Comparison of ENCODE assay signal across 8 mouse cellular contexts in genomic region chr5:111420011-111420691, GRCm38 (mm10). TPM values are rescaled to one million over a fixed set of nuclear protein-coding genes. Genes with fewer than 3 reads are reported as not detected.
DNase-seq lines count a peak whose midpoint lies in the region; ATAC-seq and TF ChIP-seq lines count a peak whose summit lies in the region.

No protein-coding gene starts in this region.

- H3K27me3 ChIP-seq in embryonic facial prominence, embryonic 15.5 days, result no peaks in the 10 kb centered on the region
- H3K27me3 ChIP-seq in intestine, embryonic 16.5 days (replicated peaks; ENCODE audit: control insufficient read depth, insufficient read depth, low read length), result peaks cover 27% of the 10 kb centered on the region
- H3K27me3 ChIP-seq in neural tube, embryonic 15.5 days (replicated peaks), result no peaks in the 10 kb centered on the region

- peak overlapping the region; percentile 88 for H3K27ac ChIP-seq in layer of hippocampus, adult 2 months
- H3K27ac ChIP-seq in embryonic facial prominence, embryonic 15.5 days (replicated peaks), result peak overlapping the region; percentile 51; the same call in 1 of the 2 replicates
- no peak overlapping the region for H3K27ac ChIP-seq in intestine, embryonic 16.5 days (ENCODE audit: low read length)
- H3K27ac ChIP-seq in neural tube, embryonic 15.5 days (replicated peaks), result no peak overlapping the region

- WGBS in embryonic facial prominence, embryonic 15.5 days, result 3% methylated on average over 56 of the region's 56 CpGs
- 21% methylated on average over 51 of the region's 56 CpGs for WGBS in intestine, embryonic 16.5 days
- 2% methylated on average over 55 of the region's 56 CpGs for WGBS in neural tube, embryonic 15.5 days

- no peak for DNase-seq in layer of hippocampus, adult 2 months (ENCODE audit: low spot score in 2 of 2)
- DNase-seq in layer of hippocampus, adult 9-10 months (ENCODE audit: low spot score), result no peak
- DNase-seq in urinary bladder, postnatal 4 days (ENCODE audit: low spot score in 2 of 2), result no peak
- DNase-seq in thymus, postnatal 14 days, result no peak

- no peaks in the 10 kb centered on the region for H3K9me3 ChIP-seq in embryonic facial prominence, embryonic 15.5 days (replicated peaks)
- no peaks in the 10 kb centered on the region for H3K9me3 ChIP-seq in intestine, embryonic 16.5 days (ENCODE audit: control insufficient read depth, low read length)
- H3K9me3 ChIP-seq in neural tube, embryonic 15.5 days (replicated peaks), result no peaks in the 10 kb centered on the region

- H3K36me3 ChIP-seq in embryonic facial prominence, embryonic 15.5 days, result no peaks in the 10 kb centered on the region; the same call in 1 of the 2 replicates
- H3K36me3 ChIP-seq in intestine, embryonic 16.5 days (ENCODE audit: control insufficient read depth, insufficient read depth, low read length), result peaks cover 2% of the 10 kb centered on the region; the same call in 1 of the 2 replicates
- no peaks in the 10 kb centered on the region for H3K36me3 ChIP-seq in neural tube, embryonic 15.5 days

- H3K4me3 ChIP-seq in layer of hippocampus, adult 2 months, result peak overlapping the region; percentile 73
- H3K4me3 ChIP-seq in embryonic facial prominence, embryonic 15.5 days (replicated peaks), result peak overlapping the region; percentile 85
- H3K4me3 ChIP-seq in intestine, embryonic 16.5 days (ENCODE audit: low read length), result peak overlapping the region; percentile 67
- peak overlapping the region; percentile 73 for H3K4me3 ChIP-seq in neural tube, embryonic 15.5 days (replicated peaks)

- H3K9ac ChIP-seq in embryonic facial prominence, embryonic 15.5 days, result peak overlapping the region; percentile 97
- H3K9ac ChIP-seq in intestine, embryonic 16.5 days (ENCODE audit: low read depth, low read length), result peak overlapping the region; percentile 76
- peak overlapping the region; percentile 74 for H3K9ac ChIP-seq in neural tube, embryonic 15.5 days (replicated peaks)

- peaks cover 61% of the 10 kb centered on the region for H3K4me1 ChIP-seq in embryonic facial prominence, embryonic 15.5 days
- peaks cover 45% of the 10 kb centered on the region for H3K4me1 ChIP-seq in intestine, embryonic 16.5 days (ENCODE audit: control insufficient read depth, insufficient read depth, low read length)
- peaks cover 85% of the 10 kb centered on the region for H3K4me1 ChIP-seq in neural tube, embryonic 15.5 days

- TF ChIP-seq CTCF in layer of hippocampus, adult 2 months (conservative IDR thresholded peaks at IDR 0.05), result no peak

- H3K4me2 ChIP-seq in embryonic facial prominence, embryonic 15.5 days (replicated peaks), result peak overlapping the region; percentile 82
- peak overlapping the region; percentile 91 for H3K4me2 ChIP-seq in intestine, embryonic 16.5 days (ENCODE audit: low read depth, low read length)
- H3K4me2 ChIP-seq in neural tube, embryonic 15.5 days, result peak overlapping the region; percentile 97

- ATAC-seq in embryonic facial prominence, embryonic 15.5 days (ENCODE audit: insufficient number of reproducible peaks, low FRiP score, low TSS enrichment, low read depth), result no peak
- ATAC-seq in intestine, embryonic 16.5 days, result no peak
- ATAC-seq in neural tube, embryonic 15.5 days (ENCODE audit: low FRiP score), result no peak
- no peak for ATAC-seq in monocyte, adult 5-6 weeks (replicated peaks; ENCODE audit: insufficient number of reproducible peaks, low FRiP score, low TSS enrichment, poor library complexity, severe bottlenecking)

RNA-seq across cellular contexts. Expression of gene Mn1, which starts 3.0 kb away (rescaled TPM):
- total RNA-seq in layer of hippocampus, adult 2 months (2021), result 10 to 100 TPM; 38.4 to 45.6 TPM
- 34.1 and 39.3 TPM in 2 replicates for polyA plus RNA-seq in embryonic facial prominence, embryonic 15.5 days (2015; fragmentation: Nextera tagmentation; extraction: Ambion mirVana)
- polyA plus RNA-seq in intestine, embryonic 16.5 days (2015; fragmentation: Nextera tagmentation; extraction: Ambion mirVana), result 7.2 and 7.4 TPM in 2 replicates
- polyA plus RNA-seq in neural tube, embryonic 15.5 days (2015; fragmentation: Nextera tagmentation; extraction: Ambion mirVana), result 15.2 and 18.3 TPM in 2 replicates
- total RNA-seq in monocyte, adult 5-6 weeks (2017), result 0.19 TPM in 1 of 3 replicates, not detected in the others

Comparison
In these comparisons a context has a peak if more than half of its experiments do, and no peak if none do; other contexts are left out.
1. H3K27ac ChIP-seq: peak in layer of hippocampus, adult 2 months (single experiment) and embryonic facial prominence, embryonic 15.5 days (single experiment); none in intestine, embryonic 16.5 days (single experiment) and neural tube, embryonic 15.5 days (single experiment).
2. Peak in every context shown above with its lines, with median percentiles within 50 percentile points of each other: H3K4me3 ChIP-seq, H3K4me2 ChIP-seq and H3K9ac ChIP-seq.